Mouse (Mus musculus): ENCODE measurements at regions not wholly inside any gene's neighbourhood (a gene's known extent, or its start where the extent isn't known, plus 50 kb on each side); places are given as distances from the start of the nearest gene placed in this dataset.

DNA sequence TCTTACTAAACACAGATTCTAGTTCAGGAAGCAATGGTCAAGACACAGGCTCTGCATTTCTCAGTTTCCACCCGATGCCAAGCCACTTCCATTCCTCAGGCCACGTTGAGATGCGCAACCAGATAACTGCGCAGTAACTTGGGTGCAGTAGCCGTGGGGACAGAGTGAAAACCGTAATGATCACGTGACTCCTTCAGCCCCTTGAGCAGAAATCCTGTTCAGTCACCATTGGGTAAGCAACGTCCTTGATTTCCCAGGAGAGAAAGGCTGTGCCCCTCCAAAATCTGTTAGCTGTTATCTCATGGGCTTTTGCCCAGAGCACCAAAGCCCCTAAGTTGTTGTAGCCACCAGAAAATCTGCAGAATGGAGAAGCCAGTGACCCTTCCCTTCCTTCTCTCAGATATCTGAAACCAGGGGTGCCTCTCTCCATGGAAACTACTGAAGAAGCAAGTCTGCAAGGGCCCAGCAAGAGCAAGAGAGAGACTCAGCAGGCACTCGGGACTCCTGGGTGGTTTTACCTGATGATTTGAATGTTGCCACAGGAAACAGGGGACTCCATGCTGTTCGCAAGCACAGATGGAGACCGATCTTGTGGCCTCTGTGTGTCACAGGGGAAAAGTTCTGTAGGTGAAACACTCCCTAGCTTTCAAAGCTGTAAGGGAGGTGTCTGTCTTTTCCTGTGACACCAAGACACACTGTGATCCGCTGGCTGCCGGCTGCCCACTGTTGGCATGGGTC is 126.7 kb downstream of the Lmo4 start:
- DNase-seq: no peak

DNA sequence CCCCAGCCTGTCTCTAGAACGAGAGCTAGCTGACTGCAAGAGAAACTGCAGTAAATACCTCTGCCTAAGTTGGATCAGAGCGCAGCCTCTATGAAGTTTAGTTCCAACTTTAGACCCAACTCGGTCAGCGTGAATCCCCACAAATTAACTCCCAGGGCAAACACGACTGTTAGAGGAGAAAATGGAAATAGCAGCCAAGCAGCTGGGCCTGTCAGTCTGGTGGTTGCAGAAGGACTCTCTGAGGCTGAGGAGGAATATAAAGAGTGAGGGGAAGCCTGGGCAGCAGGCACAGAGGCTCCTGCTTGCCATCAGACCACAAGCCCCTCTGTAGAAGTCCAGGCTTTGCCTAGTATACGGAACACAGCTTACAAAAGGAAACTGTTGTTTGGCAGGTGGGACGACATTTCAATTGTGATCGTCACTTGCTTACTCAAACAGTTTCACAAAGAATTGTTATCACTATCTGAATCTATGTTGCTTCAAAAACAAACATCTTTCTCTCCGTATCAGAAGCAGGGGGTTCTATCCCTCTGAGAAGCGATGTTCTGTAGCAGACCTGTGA is 135.0 kb downstream of the Lmo4 start:
- no peak for DNase-seq

DNA sequence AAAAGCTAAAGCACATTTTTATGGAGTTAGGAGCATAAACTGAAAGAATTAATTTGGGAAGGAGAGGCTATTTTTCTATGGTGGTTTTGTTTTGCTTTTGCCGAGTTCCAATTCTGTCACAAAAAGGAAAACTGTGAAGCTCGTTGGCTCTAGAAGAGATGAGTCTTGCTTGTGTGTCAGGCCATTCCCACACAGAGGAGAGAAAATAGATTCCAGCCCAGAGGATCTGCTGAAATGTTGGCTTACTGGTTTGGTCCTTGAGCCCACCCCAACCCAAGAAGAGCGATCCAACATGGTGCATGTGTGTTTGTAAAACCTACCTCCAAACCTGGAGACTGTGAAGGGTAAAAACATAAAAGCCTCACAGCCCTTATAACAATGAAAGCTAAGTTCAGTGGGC is 138.0 kb downstream of the Lmo4 start:
- DNase-seq: no peak

DNA sequence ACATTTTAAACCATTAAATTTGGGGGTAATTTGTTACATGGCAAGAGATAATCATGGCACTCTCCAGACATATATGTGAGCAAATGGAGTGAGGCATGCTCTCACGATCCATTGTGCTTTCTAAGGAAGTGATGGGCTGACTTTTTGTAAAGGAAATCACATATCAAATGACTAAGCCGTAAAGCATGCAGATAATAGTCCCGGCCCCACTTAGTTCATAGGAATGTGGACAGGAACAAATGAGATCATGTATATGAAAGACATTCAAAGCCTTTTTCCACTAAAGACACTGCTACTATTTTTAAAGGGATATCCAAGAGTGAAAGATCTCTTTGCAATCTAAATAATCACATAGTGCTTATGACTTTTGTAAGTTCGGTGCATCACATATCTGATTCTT is 146.9 kb downstream of the Lmo4 start:
- DNase-seq: no peak

DNA sequence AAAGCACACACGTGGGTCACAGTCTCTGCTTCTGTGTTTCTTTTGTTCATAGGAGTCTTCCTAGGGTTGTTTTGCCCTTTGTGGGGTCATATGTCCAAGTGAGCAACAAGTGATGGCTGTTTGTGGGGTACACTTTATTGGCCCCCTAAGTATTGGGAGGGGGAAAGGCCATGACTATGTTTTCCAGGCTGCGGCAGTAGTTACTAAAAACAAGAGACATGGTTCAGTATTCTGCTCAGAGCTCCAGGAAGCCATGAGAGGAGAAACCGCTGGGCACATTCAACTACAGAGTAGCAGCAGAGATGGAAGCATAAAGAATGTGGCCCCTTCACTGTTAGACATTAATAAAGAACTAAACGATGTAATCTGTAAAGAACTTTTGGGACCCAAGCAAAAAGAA is 154.7 kb downstream of the Lmo4 start:
- DNase-seq: no peak

DNA sequence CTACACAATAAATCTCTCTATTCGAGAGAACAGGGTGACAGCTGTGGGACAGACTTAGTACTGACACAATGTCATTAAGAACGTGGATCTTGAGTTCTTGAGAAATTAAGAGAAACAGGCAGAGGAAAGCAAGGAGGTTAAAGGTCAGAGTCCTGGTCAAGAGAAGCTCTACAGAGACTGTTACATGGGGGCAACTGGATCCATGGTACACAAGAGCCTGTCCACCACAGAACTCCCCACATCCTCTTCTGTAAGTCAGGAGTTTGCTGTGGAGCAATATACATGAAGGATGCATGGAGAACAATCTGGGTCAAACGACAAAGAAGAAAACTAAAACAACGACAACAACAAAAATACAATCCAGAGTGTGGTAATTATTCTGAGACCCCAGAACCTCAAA is 155.8 kb downstream of the Lmo4 start:
- no peak for DNase-seq

DNA sequence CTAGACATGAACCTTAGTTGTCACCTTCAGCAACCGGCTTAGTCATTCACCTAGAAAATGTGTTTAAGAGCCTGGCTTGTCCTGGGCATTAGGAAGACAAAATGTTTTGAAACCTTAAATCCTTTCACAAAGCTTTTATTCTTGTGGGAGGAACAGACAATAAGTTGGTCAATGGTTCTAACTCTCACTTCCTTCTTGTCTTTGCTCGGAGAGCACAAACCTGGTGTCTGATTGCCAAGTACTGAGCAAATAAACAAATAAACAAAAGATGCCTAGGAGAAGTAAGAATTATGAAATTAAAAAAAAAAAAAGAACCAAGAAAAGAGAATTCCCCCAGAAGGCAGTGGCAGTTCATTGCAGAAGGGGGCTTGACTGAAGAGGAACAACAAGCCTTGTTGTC is 160.7 kb downstream of the Lmo4 start:
- DNase-seq: no peak

DNA sequence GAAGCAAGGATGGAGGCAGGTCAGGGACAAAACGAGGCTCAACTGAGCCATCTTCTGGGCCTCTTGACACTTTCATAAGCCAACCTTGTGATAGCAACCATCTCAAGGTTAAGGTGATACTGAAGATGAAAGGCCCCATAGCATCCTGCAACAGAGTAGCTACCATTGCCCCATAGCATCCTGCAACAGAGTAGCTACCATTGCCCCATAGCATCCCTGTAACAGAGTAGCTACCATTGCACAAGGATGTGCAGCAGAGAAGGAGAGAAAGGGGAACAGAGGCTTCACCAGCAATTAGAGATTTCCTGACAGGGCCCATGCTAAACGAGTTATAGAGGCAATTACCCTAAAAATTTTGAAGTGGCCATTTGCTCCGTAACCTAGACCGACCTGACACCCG is 163.2 kb downstream of the Lmo4 start:
- no peak for DNase-seq

DNA sequence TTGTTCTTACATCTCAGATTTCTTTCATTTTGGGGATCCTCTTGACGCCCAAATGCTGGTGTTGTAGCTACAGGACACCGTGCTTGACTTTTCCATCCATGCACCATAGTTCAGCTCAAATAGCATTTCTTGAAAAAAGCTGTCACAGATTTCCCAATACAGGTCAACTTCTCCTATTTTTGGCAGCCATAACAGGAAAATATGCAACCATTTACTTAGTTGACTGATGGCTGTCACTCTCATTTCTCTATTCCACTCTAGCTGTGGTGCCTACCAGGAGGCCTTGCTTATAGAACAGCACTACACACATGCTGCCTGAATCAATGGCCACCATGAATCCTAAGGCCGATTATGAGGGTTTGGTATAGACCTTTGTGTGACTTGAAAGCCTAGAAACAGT is 165.5 kb downstream of the Lmo4 start:
- no peak for DNase-seq

DNA sequence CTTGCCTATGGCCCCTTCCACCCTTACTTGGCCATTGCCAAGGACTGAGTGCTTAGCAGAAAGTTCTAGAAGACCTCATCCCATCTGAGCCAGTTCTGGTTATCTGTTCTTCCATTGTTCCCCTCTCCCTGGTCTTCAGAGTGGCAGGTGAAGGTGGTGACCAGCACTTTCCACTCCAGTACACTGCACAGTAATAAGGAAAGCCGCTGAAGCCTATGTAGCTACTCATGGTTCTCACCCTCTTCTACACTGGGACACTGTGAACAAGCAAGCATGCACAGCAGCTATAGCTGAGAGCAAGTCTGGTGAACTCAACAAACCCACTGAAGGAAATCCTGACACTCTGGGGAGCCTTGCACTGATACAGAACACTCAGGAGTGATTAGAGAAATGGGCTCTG is 175.4 kb downstream of the Lmo4 start:
- DNase-seq: no peak

DNA sequence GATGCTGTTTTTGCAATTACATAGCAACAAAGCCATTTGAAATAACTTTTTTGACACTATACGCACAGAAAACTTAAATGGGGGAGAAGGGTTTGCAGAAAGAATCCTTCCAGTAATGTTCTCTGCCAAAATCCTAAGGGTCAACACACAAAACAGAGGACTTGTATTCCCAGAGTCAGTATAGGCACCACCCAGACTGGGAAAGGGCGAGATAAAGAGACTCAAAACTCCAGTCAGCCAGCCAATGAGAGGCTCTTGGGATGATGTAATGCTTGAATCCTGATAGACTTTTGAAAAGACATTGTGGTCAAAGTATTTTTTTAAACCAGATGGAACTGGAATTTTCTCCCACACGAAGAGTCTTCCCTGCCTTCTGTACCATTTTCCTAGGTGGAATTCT is 175.9 kb downstream of the Lmo4 start:
- no peak for DNase-seq

DNA sequence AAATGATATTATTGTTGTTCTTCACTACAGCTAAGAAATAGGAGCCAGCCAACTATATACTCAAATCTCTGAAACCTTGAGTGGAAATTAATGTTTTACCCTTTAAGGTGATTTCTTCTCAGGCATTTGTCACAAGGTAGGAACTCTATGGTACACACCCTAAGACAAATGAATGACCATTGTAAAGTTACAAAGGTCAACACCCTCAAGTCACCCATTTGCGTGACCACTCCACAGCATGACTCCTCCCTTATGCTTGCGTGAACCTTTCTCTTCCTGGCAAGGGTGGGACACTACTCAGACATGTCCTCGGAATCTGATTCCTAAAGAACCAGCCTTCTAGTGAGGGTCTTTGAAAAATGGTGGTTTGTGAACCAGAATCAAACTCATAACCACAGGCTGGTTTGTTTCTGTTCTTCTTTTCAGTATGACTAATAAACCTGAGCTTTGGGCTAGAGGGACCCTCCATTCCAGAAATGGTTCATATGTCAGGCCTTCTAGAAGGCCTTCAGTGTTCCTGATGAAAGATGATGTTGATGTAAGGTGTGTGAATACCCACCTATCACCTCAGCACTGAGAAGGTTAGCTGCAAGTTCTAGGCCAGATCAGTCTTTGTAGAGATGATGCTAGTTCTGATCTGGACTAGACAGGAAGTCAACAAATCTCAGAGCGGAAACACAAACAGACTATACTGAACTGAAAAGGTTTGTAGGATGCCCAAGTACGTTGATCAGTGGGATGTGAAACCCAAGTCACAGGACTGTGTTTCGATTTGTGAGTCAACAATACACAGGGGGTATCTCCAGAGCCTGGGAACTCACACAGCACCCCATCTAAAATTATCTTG is 177.7 kb downstream of the Lmo4 start:
- DNase-seq: no peak

DNA sequence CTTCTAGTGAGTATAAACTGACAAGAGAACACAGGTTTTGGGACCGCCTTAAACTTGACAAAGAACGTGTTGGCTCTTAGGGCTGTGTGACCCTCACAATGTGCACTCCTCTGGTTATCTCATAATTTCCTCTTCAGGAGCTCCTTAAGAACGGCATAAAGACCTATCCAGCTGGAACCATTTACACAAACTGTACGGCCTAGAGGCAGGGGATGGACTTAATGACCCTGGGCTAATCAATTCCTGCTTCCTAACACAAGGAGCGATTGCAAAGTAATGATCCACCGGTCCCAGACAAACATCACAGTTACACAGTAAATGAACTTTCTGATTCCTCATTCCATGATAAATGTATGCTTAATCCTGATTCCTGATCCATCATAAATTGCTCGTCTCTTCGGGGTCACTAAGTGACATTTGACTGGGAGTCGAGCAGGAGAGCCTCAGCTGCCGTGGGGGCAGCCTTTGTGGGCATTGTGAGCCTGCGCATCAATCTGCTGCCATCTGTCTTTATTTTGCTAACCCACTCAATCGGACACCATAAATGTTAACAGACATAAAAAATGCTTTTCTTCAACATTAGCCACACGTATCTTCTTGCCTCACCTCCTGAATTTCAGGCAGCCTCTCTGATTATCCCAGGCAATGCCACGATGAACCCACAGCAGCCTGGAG is 179.4 kb downstream of the Lmo4 start:
- no peak for DNase-seq

DNA sequence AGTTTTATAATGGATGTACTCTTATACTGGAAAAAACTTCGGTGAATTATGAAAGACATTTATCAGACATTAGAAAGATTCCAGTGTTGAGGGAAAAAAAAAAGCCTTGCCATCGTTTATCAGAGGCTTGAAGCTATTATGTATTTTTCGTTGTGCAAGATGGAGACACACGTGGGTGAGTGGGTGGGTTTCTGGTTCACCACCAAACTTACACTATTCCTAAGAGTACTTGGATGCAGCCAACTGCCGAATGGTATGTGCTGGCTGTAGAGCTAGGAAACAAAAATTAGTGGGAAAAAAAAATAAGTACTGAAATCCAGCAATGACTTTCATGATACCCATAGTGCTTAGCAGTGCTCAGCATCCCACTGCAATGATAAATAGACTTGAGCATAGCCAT is 180.8 kb downstream of the Lmo4 start:
- no peak for DNase-seq

DNA sequence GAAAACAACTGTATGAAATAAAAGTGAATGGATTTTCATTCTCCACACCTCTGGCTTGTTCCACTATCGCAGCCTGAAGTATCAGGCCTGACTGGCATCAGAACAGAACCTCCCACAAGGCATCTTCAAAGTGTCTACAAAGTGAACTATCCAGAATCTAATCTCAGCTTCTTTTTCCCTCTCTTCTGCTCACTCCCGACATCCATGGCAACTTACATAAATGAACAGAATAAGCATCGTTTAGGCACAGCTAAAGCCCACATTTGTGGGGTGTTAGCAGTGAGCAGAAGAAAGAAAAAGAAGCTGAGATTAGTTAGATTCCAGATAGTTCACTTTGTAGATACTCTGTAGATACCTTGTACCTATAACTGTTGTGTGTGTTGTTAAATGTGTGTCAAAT is 182.0 kb downstream of the Lmo4 start:
- DNase-seq: no peak

DNA sequence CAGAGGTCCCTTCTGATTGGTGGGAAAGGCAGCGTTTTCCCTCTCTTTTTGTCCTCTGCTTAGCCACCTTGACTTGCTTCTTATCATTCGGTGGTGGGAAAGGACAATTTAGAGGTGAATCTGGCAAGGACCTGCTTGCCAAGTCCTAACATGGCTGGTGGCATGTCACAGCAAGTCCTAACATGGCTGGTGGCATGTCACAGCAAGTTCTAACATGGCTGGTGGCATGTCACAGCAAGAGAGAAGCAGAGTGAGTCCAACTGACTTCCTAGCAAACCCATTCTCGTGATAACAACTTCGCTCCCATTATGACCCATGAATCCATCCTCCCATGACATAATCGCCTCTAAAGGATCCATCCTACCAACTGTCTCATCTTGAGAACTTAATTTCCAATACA is 183.1 kb downstream of the Lmo4 start:
- DNase-seq: no peak

DNA sequence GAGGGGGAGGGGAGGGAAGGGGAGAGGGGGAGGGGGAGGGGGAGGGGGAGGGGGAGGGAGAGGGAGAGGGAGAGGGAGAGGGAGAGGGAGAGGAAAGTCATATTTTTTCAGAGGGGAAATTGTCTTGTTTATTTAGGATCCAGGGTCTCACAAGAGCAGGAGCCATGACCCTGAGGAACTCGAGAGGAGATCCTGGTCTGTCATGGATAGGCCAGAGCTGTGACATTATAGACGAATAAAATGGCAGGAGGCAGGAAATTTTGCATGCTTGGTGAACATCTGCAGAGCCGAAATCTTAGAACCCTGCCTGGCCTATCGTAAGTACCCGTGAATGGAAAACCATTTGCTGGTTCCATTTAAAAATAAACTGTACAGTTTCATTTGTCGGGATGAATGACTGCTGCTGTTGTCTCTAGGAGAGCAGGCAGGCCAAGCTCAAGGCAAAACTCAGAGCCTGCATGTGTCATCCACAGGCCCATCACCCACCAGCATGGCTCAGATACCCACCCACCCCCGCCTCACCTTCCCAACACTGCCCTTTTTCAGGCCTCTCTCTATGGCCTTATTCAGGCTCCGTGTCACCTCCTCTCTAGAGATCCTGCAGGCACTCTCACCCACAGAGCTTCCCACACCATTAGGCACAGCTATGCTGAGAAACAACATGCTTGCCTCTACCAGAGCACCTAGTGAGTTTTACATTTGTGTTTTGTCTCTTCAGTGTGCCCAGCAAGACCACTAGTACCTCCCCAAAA is 184.7 kb downstream of the Lmo4 start:
- DNase-seq: no peak

DNA sequence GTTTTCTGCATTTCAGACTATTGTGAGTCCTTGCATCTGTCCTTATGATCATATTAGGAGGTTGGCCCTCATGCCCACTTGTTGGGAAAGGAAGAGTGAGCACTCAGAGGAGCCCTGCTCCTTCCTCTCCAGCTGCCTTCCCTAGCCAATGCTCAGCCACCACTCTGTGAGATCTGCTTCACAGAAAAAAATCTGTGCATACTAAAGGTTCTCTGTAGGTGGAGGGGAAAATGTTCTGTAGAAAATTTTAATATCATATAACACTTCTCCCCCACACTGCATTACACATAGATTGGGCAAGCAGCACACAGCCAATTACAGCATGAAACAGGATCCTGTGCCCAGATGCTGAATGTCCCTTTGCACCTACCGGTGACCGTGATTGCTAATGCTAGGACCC is 185.7 kb downstream of the Lmo4 start:
- DNase-seq: no peak

DNA sequence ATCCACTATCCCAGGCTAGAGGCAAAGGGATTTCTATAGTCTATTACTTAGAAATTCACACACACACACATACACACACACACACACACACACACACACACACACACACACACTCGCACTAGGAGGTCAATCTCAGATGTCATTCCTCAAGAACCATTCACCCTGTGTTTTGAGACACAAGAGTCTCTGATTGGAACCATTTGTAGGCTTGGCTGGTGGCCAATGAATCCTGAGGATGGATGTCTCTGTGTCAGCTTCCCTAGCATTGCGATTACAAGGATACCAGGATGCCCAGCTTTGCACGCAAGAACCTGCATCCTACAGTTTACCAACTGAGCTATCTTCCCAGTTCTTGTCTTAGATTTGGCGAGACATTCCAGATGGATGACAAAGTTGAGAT is 186.5 kb downstream of the Lmo4 start:
- no peak for DNase-seq

DNA sequence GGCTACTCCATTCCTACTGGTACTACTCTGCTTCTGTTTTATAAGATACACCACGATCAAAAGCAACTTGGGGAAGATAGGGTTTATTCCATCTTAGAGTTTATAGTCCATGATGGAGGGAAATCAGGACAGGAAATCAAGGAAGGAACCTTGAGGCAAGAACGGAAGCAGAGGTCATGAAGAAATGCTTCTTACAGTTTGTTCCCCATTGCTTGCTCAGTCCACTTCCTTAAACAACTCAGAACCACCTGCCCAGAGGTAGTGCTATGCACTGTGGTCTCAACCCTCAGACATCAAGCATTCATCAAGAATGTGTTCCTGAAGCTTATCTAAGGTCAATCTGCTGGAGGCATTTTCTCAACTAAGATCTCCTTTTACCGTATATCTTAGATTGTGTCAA is 189.8 kb downstream of the Lmo4 start:
- DNase-seq: no peak

DNA sequence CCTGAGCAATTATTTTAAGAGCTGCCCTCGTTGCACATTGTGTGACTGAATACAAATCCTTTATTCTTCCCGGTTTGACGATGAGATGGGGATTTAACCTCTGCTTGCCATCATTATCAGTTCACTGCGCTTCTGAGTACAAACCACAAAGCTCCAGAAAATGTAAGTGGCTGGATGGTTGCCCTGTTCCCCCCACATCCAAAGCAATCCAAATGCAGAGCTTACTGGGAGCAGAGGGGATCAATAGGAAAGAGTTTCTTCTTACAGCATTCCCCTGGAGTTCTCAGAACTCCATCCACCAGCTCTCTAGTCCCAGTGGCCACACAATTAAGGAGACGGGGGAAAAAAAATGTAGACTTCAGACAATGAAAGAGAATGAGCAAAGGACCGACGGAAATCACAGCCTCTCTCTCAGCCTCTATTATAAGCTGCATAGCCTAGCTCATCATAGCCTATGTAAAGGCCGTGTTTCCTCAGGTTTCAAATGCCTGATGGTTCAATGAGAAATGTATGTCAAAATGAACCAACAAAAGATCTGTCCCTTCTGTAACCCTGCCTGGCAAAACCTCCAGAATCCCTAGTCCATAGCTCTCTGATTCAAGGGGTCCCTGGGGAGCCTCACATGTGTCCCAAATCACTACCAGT is 191.4 kb downstream of the Lmo4 start:
- no peak for DNase-seq

DNA sequence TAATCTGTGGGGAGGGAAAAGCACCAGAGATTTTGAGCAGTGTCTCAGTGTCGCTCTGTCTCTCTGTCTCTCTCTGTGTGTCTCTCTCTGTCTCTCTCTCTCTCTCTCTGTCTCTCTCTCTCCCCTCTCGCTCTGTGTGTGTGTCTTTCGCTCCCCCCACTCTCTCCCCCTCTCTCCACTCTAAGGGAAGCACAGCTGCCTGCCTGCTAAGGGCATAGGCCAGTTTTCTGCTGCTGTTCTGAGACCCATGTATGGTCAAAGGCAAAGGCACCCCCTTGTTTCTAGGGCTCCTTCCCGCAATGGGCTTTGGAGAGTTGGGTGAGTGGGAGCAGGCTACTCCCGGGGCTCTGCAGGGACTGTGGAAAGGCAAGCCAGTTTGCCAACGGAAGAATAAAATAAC is 192.2 kb downstream of the Lmo4 start:
- no peak for DNase-seq
